Mouse (Mus musculus) MEL-GATA-1-ER (cell line): Measurements from ENCODE around the gene Fam57b.

ENCODE experiments used
- DNase-seq: peaks from one replicate; pipeline ENCODE4 v3.0.0-alpha.2; 2012; ENCODE audit warnings: low read depth; ENCODE audit errors: extremely low read depth

The Fam57b gene

DNA sequence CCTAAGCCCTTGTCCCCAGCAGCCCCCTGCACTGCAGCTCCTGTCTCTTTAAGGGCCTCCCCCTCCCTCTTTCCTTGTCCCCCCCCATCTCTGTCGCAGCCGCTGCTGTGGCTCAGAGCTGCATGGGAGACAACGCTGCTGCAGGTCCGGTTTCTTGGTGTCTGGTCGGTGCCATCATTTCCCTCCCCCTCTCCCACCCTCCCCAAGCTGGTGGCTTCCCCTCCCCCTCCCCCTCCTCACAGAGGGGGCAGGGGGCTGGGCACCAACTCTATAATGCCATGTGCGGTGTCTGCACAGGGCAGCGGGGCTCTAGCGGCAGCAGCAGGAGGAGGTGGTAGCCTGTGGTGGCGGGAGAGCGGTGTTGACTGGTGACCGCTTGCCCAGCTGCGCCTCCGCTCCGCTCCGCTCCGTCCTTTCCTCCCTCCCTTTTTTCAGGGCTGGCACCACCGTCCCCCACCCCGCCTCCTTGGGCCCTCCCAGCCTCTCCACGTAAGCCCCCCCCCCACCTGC is 25.8 kb downstream of the Fam57b start:
- no peak for DNase-seq

DNA sequence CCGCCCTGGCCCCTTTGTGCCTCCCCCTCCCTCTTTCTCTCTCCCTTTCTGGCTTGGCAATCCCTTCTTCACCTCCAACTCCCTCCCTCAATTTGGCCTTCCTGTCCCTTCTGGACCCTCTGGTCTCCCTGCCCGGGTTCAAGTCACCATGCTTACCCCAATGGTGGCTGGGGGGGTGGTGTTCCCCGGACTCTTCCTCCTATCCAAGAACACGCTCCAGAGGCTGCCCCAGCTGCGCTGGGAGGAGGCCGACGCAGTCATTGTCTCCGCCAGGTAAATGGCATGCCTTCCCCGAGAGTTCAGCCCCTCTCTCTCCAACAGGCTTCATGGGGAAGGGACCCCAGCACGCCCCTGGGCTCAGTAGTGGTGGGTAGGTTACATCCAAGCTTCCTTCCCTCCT is 26.5 kb downstream of the Fam57b start:
- DNase-seq, result no peak

DNA sequence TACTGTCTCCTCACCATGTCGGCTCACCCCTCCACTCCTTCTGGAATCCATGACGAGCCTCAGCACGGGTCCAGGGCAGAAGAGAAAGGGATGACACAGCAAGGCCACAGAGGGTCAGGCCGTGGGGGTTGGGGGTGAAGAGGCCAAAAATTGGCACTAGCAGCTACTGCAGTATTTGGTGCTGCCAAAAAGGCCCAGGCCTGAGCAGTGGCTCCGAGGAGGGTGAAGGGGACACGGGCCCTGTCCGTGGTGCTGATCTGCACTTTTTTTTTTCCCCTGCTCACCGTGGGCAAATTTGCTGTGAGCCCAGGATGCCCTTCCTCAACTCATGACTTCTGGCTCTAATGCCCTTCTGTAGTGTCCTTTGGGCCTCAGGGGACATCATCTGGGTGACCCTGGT is 27.9 kb downstream of the Fam57b start:
- DNase-seq, result no peak

DNA sequence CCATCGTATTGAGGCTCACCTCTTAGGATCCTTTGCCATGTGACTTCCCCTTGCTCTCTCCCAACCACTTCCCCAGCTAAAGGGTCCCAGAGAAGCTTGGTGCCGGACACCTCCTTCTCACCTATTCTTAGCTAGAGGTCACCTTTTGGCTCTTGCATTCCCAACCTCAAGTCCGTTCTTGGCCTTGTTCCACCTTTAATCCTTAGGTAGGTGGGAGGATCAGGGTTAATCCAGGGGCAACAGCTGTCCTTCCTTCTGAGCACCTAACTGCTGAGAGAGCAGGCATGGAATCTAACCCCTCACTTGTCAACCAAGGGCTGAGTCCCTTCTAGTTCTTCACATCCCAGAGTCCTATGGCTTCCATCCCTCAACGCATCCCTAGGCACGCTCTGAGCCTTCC is 28.5 kb downstream of the Fam57b start:
- no peak for DNase-seq

DNA sequence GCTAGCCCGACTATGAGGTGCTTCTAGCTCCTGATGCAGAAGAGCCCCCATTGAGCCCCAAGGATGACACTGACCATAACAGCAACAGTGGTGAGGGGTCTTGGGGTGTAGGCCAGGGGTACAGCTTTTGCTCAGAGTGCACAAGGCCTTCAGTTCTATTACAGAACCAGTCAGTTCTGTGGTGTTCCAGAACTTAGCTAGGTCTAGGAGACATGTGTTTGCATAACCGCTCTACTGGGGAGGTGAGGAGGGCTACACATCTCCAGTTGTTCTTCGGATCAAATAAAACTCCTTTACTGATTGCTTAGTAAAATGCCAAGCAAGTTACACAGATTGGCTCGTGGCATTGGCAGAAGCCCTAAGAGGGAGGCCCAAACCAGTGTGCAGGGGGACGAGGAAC is 34.1 kb downstream of the Fam57b start, which contains the start of gene 4930451I11Rik:
Gene 4930451I11Rik, minus strand, starts transcription at position 101 of the 400 bp plus-strand sequence.
- no peak for DNase-seq

DNA sequence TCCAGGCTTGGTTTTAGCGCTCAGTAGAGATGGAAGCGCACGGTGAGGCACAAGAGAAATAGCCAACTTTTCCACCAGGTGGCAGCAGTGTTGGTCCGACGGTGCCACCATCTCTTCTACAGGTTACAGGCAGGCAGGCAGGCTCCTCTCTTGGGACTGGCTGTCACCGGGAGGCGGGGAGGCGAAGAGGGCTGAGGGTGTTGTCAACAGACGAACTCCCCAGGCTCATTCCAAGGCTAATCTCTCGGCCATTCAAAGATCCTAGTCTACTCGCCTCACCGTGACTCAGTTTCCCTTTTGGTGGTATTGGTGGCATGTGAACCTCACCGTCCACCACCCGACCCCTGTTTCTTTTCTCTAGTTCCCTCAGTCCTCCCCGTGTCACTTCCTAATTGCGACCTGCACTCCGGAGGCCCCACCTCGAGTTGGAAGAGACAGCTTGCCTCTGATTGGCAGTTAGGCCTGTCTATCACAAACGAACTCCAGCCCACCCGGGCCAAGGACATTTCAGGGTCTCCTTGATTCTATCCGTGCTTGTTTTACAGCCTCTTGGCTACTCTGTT is 34.6 kb downstream of the Fam57b start:
- DNase-seq, result peak; percentile 91

DNA sequence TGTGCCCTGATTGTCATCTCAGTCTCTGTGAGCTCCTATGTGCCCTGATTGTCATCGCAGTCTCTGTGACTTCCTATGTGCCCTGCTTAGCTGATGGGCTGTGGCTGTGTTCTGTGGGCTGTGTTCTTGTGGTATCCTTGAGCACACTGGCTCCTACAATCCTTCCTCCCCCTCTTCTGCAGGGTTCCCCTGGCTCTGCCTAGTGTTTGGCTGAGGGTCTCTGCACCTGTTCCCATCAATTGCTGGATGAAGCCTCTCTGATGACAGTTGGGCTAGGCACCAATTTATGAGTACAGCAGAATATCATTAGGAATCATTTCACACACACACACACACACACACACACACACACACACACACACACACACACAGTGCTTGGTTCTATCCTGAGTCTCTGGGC is 35.8 kb downstream of the Fam57b start:
- DNase-seq, result no peak

DNA sequence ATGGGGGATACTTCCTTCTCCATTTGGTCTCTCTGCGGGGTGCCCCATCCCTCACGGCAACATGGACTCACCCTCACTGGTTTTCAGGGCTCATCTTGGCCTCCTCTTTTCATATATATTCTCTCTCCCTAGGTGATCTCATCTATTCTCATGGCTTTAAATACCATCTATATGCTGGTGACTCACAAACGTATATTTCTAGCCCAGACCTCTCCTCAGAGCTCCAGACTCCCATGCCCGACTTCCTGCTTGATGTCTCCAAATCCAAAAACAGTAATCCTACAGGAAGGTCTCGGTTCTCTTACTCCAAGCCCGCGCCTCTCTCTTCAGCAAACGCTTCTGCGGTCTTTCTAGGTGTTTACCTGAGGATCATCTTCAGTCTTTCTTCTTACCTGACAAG is 45.8 kb downstream of the Fam57b start:
- DNase-seq, result no peak

DNA sequence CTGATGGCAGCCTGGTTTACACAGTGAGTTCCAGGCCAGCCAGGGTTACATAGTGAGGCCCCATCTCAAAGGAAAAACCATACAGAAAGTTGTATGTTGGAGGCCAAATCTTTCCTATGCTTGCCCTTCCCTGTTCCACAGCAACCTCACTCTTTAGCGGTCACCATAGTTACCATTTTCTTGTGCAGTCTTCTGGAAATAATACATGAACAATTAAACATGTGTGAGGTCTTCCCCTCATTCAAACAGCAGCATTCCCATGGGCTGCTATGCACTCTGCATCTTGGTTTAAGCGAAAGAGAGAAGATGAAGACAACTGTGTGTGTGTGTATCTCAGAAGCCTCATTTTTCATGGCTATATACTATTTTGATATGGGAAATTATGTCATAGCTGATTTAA is 48.0 kb downstream of the Fam57b start:
- no peak for DNase-seq

DNA sequence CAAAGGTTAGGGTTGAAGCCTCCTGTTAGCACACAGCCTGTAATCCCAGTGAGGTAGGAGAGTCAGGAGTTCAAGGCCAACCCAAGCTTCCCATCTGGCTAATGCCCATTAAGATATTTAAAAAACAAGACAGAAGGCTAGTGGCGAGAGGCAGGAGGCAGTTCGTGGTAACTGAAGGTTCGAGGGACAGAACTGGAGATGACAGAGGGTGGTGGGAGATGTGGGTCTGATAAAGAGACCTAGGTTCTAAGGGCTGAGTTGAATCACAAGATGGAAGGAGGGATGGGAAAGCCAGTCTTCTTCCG is 49.6 kb downstream of the Fam57b start, which contains the start of gene Doc2a:
Gene Doc2a, plus strand, starts transcription at position 301 of the 305 bp plus-strand sequence.
- no peak for DNase-seq

DNA sequence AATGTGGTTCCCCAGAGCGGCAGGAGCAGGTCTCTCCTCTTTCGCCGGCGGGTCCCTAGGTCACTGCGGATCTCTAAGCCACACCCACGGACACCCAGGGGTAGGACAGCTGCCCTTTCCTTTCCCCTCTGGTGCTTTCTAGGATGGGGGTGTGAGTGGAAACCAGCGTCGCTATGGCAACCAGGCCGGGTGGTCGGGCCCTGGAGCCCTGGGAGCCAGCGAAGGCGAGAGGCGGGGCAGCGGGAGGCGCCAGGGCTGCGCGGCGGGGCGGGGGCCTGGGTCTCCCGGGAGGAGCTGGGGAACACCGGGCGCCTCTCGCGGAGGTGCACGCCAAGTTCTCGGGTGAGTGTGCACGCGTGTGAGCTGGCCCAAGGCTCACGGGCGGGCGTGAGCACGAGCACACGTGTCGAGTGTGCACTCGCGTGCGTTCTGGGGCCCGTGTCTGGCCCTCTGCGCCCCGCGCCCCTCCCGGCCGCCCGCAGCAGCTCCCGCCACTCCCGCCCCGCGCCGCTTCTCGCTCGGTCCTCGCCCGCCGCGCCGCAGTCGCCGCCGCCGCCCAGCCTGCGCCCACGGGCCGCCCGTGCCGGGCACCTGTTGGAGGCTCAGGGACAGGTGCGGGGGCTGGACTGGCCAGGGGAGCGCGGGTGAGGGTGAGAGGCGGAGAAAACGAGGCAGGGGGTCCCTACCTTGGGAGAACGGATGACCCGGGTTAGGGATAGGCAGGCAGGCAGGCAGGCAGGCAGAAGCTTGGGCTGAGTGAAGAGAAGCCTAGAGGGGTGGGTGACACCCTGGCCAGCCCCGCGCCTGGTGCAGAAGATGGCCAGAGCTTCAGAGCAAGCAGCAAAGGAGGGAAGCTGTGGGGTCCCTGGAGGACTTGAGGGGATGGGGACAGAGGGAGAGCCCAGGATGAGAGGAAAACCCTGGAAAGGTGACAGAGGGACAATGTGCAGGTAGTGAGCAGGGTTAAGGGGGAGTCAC is 50.2 kb downstream of the Fam57b start:
- DNase-seq, result no peak

DNA sequence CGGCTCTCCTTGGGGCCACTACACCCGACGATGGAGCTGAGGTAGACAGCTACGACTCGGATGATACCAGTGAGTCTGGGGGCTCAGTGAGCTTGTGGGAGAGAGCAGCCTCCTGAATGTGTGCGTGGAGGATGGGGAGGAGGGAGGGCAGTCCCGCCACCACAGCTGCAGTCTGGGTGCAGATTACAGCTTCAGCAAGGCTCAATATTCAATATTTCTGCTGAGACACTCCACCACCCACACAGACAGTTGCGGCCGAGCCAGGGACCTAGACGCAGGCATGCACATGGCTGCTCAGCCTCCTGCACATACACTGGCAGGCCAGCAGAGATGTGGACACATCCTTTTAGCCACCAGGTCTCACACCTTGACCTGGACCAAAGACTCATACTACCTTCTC is 51.3 kb downstream of the Fam57b start:
- DNase-seq, result no peak

DNA sequence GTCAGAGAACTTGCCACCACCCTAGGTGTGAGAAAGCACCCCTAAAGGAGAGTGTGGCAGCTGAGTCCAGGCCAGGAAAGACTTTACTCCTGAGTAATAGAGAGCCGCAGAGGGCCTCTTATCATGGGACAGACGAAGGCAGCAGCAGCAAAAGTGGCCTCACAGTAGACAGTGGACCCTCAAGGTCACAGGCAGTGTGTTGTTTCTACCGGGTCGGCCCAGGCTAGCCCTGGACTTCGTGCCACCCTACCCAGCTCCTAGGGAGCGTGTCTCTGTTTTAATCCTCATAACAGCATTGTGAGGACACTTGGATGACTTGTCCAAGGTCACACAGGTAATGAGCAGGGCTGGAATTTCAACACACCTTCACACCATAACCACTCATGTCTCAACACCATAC is 52.7 kb downstream of the Fam57b start:
- DNase-seq, result no peak

DNA sequence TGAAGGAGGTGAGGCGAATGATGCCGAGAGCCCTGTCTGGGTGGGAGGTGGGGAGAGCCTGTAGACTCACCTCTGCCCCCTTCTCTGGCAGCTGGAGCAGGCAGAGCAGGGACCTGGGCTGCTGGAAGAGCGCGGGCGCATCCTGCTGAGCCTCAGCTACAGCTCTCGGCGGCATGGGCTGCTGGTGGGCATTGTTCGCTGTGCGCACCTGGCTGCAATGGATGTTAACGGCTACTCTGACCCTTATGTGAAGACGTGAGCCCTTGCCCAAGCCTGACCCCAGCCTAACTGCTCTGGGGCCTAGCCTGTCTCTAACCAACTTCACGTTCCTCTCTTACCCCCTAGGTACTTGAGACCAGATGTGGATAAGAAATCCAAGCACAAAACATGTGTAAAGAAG is 53.7 kb downstream of the Fam57b start:
- no peak for DNase-seq

DNA sequence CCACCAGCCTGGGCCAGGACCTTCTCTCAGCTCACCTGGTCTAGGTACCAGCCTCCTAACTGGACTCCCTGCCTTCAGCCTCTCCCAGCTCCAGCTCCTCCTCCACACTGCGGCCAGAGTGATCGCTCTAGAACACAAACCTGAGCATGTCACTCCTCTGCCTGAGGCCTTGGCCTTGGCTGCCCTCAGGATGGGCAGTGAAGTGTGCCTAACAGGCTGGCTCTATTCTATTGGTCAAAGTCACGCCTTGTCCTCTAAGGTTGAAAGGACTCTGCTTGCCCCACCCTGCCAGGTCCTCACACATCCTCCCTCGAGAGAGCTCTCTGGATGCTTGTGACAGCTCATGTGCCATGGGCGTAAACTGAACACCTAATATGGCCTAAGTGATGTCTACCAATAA is 56.0 kb downstream of the Fam57b start:
- no peak for DNase-seq

DNA sequence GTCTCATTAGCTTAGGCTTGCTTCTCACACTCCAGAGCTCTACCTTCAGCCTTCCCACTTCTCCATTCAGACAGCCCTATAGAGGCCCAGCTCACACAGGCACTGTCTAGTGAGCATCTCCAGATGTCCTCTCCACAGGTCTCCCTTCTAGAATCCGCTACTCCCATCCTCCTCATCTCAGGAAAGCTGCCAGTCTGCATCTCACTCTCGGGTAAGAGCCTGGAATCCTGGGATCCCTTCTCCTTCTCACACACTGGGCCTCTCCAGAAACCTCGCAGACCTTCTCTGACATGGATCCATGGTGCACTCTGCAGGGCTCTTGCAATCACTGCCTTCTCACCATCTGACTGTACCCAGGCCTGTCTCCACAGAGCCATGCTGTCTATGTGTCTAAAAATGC is 58.2 kb downstream of the Fam57b start:
- DNase-seq, result no peak

DNA sequence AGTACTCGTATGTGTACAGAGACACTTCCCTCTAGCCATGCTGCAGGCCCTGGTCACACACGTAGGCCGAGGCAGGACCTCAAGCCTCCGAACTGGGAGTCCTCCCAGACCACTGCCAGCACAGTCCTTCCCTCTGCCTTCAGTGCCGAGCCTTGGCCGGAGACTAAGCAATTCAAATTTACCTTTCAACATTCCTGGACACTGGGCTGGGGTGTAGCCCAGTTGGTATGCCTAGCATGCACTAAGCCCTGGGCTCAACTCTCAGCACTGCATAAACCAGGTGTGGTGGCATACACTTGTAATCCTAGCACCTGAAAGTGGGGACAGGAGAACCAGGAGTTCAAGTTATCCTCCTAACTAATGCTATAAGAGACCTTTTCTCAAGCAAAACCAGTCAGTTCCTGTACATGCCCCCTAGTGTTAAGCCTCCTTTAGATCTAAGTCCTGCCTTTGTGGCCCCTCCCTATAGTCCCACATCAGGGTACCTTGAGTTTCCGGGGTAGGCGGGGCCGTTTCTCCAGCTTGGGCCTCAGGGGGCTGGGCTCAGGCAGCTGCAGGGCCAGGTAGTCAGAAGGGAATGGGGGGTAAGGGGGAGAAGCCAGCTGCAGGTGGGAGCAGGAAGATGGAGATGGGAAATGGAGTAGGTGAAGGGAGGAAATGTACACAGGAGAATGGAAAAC is 59.4 kb downstream of the Fam57b start:
- no peak for DNase-seq

DNA sequence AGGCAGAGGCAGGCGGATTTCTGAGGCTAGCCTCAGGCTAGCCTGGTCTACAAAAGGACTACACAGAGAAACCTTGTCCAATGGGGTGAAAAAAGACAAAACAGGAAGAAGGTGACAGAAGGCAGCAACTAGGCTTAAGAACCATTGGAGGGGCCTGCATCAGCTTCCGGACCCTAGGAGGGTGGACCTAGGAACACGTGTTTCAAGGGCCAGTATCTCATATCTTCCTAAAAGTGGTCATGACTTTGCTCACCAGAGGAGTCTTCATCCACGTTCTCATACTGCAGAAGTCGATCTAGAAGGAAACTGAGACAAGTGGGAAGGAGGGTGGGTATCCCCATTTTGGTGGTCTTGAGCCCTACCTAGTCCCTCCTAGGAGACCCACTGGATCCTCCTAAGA is 63.5 kb downstream of the Fam57b start:
- peak; percentile 51 for DNase-seq

DNA sequence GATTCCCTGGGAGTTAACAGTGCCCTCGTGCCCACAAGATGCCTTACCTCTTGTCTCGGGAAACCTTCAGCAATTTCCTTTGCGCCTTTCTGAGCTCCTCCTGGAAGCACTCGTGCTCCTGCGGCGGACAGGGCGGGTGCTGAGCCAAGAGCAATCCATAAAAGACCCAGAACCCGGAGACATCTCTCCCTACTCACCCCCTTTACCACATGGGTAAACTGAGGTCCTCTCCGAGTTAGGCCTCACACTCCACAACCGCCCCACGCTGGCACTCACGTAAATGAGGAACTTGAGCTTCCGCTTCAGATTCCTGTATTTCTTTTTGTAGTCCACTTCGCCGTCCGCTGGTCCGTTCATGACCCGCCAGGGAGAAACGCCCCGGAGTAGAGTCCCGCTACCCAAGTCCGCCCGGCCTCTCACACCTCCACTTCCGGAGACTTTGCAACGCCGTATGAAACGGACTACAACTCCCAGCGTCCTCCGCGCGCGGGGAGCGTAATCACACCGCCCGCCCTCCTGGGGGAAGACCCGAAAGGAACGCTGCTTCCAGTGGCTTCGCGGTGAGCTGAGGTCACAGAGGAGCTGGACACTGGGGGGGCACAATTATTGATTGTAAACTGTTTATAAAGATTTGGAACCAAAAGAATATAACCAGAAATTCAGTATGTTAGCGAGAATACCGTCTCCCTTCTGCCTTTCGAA is 64.1 kb downstream of the Fam57b start, which contains the start of gene Hirip3:
Gene Hirip3, plus strand, starts transcription at position 544 of the 702 bp plus-strand sequence.
- DNase-seq, result peak; percentile 86

DNA sequence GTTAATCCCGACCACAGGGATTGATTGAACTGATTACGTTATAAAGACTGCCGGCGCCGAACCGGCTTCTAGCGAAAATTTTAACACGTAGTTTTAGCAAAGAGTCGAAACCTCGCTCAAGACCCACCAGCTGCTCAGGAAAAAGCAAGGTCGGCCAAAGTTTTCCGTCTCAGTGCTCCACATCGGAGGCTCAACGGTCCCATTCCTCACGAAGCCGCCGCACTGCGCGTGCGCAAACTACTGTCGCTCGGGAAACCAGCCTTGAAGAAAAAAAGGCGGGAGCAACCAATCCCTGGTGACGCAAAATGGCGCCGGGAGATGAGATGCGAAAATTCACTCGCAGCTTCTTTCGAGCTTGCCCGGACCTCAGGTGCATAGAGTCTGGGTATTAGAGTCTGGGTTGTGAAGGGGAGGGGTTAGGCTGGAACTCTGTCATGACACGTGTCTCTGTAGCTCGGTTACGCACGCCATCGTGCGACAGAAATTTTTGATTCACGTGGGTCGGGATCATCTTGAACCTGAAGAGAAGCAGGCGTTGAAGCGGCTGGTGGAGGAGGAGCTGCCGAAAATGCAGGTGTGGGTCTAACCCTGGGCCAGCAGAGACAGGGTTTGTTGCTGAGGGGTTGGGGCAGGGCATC is 64.8 kb downstream of the Fam57b start, which contains the start of gene Ino80e:
Gene Ino80e, minus strand, starts transcription at position 231 of the 638 bp plus-strand sequence.
- DNase-seq, result peak; percentile 83

DNA sequence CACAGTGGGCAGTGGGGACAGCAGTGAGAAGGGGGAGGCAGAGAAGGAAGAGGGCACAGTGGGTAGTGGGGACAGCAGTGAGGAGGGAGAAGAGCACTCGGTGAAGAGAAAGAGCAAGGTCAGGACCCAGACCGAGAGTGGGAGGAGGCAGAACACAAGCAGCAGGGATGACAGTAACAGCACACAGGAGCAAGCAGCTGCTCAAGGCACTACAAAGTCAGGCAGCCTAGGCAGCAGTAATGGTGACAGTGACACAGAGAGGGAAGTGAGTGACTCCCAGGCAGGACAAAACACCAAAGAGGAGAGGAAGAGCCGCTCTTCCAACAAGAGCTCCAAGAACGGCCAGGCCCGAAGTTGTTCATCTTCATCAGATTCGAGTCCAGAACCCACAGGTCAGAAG is 66.3 kb downstream of the Fam57b start:
- DNase-seq, result no peak
